Mouse (Mus musculus) layer of hippocampus, adult 9-11 months (tissue): Measurements from ENCODE around the gene Cd7.
"Not testable (repeated sequence)": the region's sequence is repeated elsewhere in the genome, so short reads cannot be mapped to it uniquely, and the experiment has no call there.

Experiments used
- DNase-seq: peaks from one replicate; pipeline ENCODE4 v3.0.0; 2022

Cd7 gene

GRCm38 (mm10) chr11:121039302-121039701, at the start of gene Cd7:
Gene Cd7 (minus strand): TSS chr11:121039418.
- DNase-seq: no peak

DNA sequence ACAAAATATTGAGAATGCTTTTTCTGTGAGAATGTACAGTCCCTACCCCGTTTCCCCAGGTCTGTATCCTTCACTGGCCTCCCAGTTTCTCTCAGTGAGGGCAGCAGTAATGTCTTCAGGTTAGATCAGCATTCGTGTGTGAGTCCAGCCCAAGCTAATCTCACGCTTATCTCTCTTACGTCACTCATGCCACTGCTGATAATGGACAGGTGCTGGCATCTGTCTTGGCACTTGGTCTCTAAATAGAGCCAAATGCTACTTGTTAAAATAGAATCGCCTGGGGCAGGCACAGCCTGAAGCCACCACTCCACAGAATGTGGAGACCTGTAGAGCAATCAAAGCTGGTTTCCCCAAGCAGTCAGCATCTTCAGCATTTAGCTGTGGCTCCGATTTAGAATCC, 49.8 kb upstream of the Cd7 start:
- no peak for DNase-seq

DNA sequence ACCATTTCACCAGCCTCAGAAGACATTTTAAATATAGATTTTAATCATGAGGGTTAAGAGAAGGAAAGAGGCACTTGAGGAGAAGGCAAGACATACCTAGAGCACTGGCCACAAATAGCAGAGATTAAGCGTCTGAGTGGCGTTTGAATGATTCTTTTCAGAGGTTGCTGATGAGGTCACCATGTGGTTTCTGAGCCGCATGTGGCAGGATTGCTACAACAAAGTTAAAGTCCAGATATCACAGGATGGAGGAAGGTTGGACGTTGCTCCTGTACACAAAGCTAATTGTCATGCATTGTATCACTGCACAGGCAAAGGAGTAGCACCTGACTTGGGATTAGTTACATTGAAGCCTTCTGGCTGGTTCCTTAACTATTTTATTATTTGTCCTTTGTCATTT, 47.1 kb upstream of the Cd7 start:
- DNase-seq: no peak

DNA sequence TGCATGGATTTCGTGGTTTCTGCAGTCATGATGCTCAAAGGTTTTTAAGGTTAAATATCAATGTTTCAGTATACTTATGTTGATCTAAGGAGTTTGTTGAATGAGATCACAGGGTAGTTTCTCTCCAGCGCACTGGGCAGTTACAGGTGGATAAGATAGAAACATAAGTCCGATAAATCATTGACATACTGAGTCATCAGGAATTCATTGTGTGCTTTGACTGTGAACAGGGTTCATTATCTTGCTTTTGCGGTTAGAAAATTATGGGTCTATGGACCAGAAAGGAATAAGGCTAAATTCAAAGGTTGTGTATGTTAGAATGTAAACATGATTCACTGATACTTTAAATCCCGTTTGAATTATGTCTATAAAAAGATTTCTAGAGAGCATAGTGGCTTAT, 46.0 kb upstream of the Cd7 start:
- DNase-seq: no peak

DNA sequence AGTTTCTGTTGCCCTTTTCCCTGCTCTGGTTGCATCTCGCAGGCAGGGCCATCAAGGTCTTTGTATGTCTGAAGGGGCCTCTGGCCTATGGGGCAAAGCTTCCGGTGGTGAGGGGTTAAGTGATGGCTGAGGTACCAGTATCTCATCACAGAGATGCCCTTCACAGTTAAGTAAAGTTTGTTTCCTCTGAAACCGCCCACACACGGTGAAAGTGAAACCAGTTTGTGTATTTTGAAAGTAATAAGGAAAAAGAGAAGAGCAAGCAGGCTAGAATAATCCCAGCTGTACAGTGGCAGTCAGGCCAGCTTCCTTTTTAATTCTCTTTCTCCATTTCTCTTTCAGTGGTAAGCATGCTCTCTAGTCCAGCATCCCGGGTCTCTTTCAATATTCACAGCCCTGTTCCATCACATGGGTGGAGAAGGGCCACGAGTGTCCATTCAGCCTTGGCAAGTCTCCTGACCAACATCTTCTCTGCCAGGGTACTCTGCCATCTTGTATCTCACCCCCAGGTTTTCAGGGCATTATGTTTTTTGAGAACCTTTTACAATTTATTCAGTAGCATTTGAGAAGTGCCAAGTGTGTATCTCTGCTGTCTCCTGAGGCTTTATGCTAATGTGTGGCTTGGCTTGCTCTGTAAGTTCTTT, 43.8 kb upstream of the Cd7 start:
- DNase-seq: peak; percentile 16

DNA sequence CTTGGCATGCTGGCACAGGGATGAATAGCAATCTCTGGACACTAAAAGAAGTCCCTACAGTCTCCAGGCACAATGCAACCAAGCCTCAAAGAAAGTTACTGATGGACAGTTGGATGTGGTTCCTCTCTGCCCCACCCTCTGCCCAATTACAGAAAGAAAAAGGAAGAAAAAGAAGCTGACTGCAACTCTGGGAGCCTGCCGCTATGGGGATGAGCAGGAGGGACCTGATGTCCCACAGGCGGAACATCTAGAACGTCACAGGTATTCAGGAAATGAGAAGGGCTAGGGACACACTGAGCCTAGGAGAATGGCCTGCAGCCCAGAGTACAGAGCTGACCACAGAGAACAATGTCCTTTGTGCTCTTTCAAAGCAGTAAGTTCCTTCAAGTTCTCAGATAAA, 43.0 kb upstream of the Cd7 start:
- DNase-seq: no peak

DNA sequence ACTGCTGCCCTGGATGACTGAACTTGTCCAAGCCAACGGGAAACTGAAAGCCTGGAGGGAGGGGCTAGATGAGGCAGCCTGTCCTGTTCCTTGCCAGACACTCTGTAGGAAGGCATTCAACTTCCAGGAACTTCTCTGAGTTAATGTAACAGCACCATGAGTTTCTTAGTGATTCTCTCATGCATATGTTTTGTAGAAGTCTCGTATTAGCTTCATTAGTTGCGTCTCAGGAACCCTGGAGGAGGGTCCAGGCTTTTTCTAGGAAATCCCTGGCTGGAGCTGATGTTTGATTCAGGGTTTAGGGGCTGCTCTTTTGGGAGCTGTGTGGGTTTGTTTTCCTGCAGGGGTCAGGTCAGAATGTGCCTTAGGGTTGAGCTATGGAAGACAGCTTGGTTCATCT, 41.9 kb upstream of the Cd7 start, which contains the start of gene Sectm1a:
Gene Sectm1a, minus strand, starts transcription at position 101 of the 400 bp plus-strand sequence.
- no peak for DNase-seq

GRCm38 (mm10) chr11:121080330-121080729, 41.1 kb upstream of the Cd7 start:
- no peak for DNase-seq

DNA sequence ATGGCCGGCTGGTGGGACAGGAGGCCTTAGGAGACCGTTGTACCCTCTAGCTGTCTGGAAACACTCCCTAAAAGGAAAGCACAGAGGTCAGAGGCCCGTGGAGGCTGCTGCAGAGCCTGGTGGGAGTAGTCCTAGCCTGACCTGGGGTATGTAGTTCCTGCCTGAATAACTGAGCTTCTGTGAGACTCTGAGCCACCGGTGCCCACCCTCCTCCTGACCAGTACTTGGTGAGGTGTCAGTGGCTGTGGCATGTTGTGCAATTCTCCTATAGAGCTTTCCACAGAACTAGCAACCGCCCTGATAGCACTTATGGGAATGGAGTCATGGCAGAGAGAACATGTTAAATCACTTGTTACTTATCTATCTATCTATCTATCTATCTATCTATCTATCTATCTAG, 36.4 kb upstream of the Cd7 start:
- DNase-seq: no peak

DNA sequence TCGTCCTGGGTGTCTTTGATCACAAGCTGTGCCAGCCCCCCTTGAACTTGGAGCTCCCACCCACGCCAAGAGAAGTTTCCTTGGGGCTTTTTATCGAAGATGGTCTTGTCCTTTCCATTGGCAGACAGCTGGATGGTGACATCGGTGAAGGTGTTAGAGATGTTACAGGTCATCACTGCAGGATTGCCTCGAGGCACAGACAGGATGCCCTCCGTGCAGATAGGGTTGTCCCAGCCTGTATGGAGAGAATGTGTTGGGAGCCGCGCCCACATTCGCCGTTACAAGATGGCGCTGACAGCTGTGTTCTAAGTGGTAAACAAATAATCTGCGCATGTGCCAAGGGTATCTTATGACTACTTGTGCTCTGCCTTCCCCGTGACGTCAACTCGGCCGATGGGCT, 30.4 kb upstream of the Cd7 start:
- not testable (repeated sequence) for DNase-seq

DNA sequence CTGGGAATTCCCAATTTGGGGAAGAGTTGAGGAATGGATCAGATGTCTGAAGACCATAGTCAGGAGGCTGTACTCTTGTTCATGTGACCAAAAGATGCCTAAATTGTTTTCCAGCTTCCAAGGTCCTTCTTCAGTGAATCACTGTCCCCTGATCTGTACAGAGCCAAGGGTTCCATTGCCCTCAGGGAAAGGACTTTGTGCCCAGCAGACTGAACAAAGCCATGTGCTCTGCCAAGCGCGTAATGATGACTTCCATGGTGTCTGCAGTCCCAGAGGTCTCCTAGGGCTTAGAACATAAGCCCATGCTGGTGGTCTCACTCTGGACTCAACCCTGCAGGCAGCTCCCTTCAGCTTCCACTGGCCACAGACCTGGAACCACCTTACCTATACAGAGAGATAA, 28.7 kb upstream of the Cd7 start:
- DNase-seq: no peak

DNA sequence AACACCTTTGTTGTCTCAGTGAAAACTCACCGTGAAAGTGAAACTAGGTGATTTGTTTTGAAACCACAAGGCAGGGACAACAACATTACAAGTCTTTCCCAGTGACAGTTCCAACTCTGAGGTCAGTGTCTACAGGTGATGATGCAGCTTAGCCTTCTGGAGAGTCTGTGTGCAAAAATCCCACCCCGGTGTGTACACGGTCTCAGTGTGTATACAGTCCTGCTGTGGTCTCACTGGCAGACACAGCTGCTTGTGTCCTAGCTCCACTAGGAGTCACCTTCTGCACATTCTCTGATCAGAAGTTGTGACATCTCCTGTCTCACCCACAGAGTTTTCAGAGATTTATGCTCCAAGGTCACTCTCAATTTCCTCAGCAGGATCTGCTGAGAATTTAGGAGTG, 25.0 kb upstream of the Cd7 start:
- DNase-seq: no peak

DNA sequence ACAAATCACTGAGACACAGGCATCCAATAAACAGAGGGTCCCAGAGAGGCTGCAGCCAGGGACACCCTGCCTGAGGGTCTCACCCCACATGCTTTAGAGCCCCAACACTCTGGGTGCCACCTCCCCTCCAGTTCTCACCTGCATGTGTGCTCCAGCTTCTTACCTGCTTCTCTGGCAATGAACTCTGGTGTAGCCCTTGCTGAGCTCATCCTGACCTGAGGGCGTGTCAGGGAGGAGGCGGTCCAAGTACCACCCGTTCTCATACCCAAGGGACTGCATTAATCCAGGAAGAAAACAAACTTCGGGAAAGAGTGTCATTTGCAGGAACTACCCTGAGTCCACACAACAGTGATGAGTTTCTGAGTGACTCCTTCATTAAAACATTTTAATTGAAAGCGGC, 24.2 kb upstream of the Cd7 start, which contains the start of gene Sectm1b:
Gene Sectm1b, minus strand, starts transcription at position 191 of the 400 bp plus-strand sequence.
- DNase-seq: no peak

GRCm38 (mm10) chr11:121061615-121062014, 22.4 kb upstream of the Cd7 start:
- peak; percentile 24 for DNase-seq

- DNase-seq: not testable (repeated sequence)
These were observed 21.3 kb upstream of the Cd7 start for GRCm38 (mm10) chr11:121060401-121061067.

GRCm38 (mm10) chr11:121059471-121059870, 20.3 kb upstream of the Cd7 start:
- DNase-seq: no peak

GRCm38 (mm10) chr11:121058956-121059355, 19.7 kb upstream of the Cd7 start:
- DNase-seq: no peak

DNA sequence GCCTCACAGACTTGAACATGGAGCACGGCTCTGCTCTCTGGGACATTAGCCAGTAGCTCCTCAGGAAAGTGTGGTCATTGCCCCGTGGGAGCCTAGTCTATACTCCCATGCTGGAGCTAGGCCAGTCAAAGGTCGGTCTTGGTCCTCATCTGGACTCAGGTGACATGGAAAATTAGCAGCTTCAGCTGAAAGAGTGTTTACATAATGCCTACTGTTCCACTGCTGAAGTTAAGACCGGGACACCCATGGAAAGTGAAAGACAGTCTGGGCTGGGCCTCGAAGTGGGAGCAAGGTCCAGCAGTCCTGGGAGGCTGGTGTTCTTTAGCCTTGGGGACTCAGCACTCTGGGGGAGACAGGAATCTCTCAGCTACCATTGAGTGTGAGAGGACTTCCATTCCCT, 18.9 kb upstream of the Cd7 start:
- no peak for DNase-seq

GRCm38 (mm10) chr11:121056536-121057236, 17.5 kb upstream of the Cd7 start:
- no peak for DNase-seq

DNA sequence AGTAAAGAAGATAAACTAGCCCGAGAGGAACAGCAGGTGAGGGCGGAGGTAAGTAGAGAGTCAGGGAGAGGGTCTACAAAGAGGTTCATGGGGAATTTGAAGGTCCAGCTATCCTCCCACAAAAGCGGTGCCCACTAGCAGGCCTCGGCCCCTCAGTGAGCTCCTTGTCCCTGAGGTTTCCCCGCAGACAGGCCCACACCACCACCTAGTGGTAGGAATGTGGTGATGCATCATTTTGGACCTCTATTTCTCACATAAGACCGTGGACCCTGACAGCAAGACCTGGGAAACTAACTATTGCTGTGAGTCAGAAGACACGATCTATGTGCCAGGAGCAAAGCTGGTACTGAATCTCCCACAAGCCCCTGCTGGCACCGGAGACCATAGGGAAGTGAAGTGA, 14.3 kb upstream of the Cd7 start:
- DNase-seq: peak; percentile 65

- no peak for DNase-seq
These were observed 13.2 kb upstream of the Cd7 start for GRCm38 (mm10) chr11:121052387-121052786.

- DNase-seq: no peak
These were observed 12.6 kb upstream of the Cd7 start for GRCm38 (mm10) chr11:121051793-121052192.

- no peak for DNase-seq
These were observed 10.6 kb upstream of the Cd7 start for GRCm38 (mm10) chr11:121049840-121050239.

- no peak for DNase-seq
These were observed 8.7 kb upstream of the Cd7 start for GRCm38 (mm10) chr11:121047826-121048399.
